Mouse (Mus musculus): ENCODE results near the gene Supt20.

The Supt20 gene

GRCm38 (mm10) chr3:54692202-54693055, at the start of gene Supt20:
Gene Supt20, plus strand, starts transcription at chr3:54692807.
- peak; percentile 90 for DNase-seq (ENCODE audit: low spot score)

- DNase-seq (ENCODE audit: low spot score): no peak
Observed at GRCm38 (mm10) chr3:54642851-54643250, 49.8 kb upstream of the Supt20 start.

- no peak for DNase-seq (ENCODE audit: low spot score)
Observed at GRCm38 (mm10) chr3:54647583-54647982, 45.0 kb upstream of the Supt20 start.

- no peak for DNase-seq (ENCODE audit: low spot score)
Observed at GRCm38 (mm10) chr3:54651576-54651975, 41.0 kb upstream of the Supt20 start.

- DNase-seq (ENCODE audit: low spot score): no peak
Observed at GRCm38 (mm10) chr3:54654169-54654568, 38.4 kb upstream of the Supt20 start.

- DNase-seq (ENCODE audit: low spot score): no peak
Observed at GRCm38 (mm10) chr3:54657090-54657489, 35.5 kb upstream of the Supt20 start.

GRCm38 (mm10) chr3:54657888-54658626, 34.5 kb upstream of the Supt20 start:
- DNase-seq (ENCODE audit: low spot score): no peak

GRCm38 (mm10) chr3:54659736-54660135, 32.9 kb upstream of the Supt20 start:
- no peak for DNase-seq (ENCODE audit: low spot score)

- peak; percentile 11 for DNase-seq (ENCODE audit: low spot score)
Observed at GRCm38 (mm10) chr3:54662411-54662810, 30.2 kb upstream of the Supt20 start.

- no peak for DNase-seq (ENCODE audit: low spot score)
Observed at GRCm38 (mm10) chr3:54668141-54668540, 24.5 kb upstream of the Supt20 start.

- DNase-seq (ENCODE audit: low spot score): no peak
Observed at GRCm38 (mm10) chr3:54668722-54669121, 23.9 kb upstream of the Supt20 start.

GRCm38 (mm10) chr3:54669559-54669958, 23.0 kb upstream of the Supt20 start:
- DNase-seq (ENCODE audit: low spot score): no peak

- DNase-seq (ENCODE audit: low spot score): no peak
Observed at GRCm38 (mm10) chr3:54672111-54672510, 20.5 kb upstream of the Supt20 start.

- peak; percentile 6 for DNase-seq (ENCODE audit: low spot score)
Observed at GRCm38 (mm10) chr3:54672557-54673529, 19.8 kb upstream of the Supt20 start.

GRCm38 (mm10) chr3:54676818-54677217, 15.8 kb upstream of the Supt20 start:
- DNase-seq (ENCODE audit: low spot score): no peak

GRCm38 (mm10) chr3:54681310-54682204, 11.1 kb upstream of the Supt20 start:
- DNase-seq (ENCODE audit: low spot score): no peak

- no peak for DNase-seq (ENCODE audit: low spot score)
Observed at GRCm38 (mm10) chr3:54685202-54685601, 7.4 kb upstream of the Supt20 start.

- no peak for DNase-seq (ENCODE audit: low spot score)
Observed at GRCm38 (mm10) chr3:54687245-54687644, 5.4 kb upstream of the Supt20 start.

- no peak for DNase-seq (ENCODE audit: low spot score)
Observed at GRCm38 (mm10) chr3:54689091-54689490, 3.5 kb upstream of the Supt20 start.

GRCm38 (mm10) chr3:54693056-54693415, 429 bp downstream of the Supt20 start:
- no peak for DNase-seq (ENCODE audit: low spot score)

- no peak for DNase-seq (ENCODE audit: low spot score)
Observed at GRCm38 (mm10) chr3:54699759-54700301, 7.2 kb downstream of the Supt20 start.
